Mouse (Mus musculus) T-helper 2 cell (primary cell): ENCODE results near the gene Zfp503.

Experiments
- in situ Hi-C: fragments of 300-600 bp; cut with MboI, MseI; formaldehyde crosslinking; loops from one replicate; pipeline ENCODE4 v1.15.1; 2025; ENCODE audit warnings: high pct_unique_total_duplicates

Zfp503 gene

DNA sequence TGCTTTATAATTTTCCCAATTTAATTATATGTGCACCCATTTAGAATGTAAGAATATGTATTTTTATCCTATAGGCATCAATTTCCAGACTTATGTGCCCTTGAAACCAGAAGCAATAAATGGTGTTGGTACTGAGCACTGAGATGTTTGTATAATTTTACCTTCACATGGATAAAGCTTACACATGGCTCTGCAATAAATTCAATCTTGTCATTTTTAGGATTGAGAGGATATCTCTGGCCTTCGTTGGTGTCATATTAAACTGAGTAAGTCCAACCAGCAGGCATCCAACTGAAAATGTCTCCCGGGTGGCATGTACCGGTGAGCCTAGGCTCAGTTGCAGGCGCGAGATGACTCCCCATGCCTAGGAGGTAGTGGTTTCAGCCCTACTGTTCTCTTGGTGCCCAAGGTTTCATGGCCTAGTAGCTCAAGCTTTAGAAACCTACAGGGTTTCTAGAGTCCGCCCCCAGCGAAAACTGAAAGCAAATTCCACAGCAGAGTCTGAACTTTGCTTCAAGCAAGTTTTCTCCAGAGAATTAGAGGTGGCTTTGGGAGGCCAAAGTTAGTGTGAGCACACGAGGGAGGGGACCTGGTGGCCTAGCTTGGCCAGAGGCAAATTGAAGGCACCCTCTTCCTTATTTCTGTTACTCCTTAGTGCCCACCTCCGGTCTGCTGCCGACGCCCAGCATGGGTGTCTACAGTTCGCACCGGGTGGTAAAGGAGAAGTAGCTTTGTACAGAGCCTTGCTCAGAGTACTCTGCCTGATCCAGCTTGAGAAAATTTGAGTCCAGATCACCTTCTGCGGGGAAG lies 4.1 kb upstream of the Zfp503 start:
- in situ Hi-C loops, result no loop called here

DNA sequence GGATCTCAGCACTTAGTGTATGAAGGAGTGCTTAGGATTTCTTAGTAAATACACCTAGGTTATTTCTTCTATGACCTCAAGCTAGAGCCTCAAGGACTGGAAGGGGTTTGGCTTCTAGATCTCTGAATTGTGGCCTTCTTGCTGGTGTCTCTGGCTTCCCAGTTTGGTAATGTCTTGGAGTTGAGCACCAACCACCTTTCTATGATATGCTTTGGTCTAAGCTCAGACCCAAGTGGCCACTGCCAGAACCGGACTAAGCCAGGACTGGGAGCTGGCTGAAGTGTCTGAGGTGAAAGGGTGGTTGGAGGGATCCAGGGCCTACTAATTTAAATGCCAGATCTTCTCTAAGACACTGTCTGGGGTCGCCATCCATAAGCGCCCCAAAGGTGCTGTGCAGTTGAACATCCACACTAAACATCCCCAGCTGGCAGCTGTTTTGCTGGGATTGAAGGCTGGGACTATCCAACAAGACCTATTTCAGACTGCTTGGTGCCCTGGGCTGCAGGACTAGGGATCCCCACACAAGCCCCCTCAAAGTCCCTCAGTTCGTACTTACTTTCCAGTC lies 3.0 kb upstream of the Zfp503 start:
- in situ Hi-C loops, result no loop called here

DNA sequence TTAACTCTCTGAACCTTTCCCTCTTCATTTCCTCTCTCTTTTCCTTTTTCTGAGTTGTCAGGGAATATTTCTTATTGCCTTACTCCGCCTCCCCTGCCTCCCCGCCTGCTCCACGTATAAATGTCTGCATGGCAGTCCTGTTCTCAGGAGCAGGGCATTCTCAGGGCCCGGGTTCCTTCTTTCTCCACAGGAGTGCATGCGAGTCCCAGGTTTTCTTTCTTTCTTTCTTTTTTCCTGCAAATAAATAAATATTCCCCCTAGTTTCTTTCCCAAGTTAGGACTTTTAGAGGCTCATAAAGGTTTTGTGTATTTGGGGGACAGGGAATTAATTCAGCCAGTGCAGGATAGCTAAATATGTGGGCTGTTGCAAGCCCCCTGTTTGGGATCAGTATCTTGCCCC lies 2.5 kb upstream of the Zfp503 start:
- in situ Hi-C loops, result no loop called here

DNA sequence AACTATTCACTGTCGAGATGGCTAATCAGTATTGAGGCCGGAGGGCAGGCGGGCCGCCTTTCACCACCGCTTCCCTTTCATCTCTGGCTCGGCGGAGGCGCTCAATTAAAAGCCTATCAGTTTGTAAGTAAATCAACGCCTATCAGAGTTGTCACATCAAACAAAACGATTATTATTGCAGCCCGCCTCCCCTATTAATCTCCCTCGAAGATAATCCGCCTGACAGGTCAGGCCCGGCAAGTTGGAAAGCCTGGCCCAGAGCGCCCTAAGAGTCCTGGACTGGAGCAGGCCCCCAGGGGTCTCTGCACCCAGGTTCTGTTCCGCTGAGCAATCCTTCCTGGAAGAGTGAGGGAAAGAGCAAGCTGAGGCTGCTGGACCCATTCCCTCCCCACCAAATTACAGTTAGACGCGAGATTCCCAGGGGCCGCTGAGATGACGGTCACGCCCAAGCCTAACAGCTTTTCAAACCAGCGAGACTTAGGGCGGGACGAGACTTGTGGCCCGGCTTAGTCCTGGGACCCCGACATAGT lies 1.9 kb upstream of the Zfp503 start:
- in situ Hi-C loops, result no loop called here

DNA sequence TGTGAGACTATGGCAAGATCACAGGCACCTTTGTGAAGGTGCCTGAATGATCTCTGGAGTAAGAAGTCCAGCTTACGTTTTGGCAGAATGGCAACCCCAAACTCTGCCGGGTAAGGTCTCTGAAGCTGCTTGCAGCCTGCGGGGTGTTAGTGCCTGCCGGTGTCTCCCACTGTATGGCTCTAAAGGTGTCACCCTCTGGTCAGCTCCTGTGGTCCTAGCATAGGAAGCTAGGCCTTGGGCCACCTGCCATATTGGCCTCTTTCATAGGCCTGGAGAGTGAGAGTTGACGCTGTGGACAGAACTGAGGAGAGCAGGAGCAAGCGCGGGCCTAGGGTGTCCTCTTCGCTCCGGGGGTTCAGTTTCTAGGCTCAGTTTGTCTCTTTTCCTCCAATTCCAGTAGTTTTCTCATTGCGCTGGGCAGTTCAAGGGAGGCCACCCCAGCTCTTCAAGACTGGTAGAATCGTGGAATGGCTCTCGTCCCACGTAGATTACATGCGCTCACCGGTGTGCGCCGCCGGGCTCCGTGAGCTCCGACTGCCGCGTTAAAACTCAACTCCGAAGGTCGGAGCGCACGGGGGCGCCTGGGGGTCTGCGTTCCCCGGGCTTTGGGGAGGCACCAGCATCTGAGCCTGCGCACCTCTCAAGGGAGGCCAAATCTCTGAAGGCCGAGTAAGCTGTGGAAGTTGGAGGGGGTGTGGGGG lies 1.1 kb upstream of the Zfp503 start:
- in situ Hi-C loops, result no loop called here

DNA sequence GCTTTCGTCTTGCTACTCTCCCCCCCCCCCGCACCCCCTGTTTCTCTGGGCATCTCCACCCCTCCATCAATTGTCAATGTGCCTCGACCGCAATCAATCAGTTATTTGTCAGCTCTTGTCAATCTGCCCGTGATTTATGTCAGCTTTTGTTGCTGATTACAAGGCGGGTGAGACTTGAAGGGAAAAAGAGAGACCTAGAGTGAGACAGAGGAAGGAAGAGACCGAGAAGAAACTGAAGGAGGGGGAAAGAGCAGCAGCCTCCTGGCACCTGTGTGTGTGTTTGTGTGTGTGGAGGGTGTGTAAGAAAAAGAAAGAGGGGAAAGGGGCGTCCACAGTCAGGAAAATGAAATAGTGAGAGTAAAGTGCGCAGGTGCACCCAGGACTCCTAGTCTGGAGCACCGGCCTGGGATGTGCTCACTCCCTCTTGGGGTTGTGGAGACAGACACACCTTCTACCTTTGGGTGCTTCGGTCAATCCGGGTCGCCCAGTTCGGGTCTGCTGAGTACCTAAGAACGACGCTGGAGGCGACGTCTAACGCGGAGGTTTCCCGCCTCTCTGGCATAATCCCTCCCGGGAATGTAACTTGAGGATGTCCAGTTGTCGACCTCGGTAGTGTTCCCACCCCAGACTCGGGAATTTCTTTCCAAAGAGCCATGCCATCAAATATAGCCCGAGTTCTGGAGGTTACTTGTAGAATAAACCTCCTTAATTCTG lies 667 bp downstream of the Zfp503 start:
- in situ Hi-C loops, result no loop called here

DNA sequence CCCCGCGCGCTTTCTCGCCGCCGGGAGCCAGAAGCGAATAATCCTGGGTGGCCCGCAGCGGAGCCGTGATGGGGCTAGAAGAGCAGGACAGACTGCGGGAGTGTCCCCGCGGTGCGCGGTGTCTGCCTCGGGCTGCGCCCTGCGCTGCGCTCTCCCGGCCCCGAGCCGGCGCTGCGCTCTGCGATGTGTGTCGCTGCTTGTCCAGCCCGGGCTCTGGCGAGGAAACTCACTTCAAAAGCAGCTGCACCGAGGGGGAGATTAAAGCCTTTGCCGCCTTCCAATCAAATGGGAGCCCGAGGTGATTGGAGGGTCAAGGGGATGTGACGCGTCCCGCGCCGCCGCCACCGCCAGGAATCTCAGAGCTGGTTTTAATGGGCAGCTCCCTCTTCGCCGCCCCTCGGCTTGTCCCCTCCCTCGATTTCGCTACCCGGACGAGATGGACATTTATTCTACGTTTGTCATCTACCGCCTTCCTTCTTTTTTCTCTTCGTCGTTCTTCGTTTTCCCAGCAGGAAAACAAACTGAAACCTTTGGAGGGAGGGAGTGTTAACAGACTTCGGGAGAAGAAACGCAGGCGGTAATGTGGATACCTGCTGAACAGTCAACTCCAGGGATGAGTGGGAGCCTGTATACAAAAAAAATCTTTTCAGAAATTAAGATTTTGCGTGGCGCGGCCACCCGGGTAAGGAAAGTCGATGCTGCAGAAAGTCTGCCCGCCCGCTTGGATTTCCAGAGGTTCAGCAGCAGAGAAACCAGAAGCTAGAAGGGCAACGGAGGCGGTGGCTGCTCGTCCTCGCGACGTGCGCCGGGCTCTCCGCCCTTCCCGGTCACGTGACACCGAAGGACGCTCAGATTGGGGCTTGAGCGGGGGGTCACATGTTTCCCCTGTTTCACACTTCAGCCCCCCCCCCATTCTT lies 1.5 kb downstream of the Zfp503 start:
- in situ Hi-C loops, result no loop called here

DNA sequence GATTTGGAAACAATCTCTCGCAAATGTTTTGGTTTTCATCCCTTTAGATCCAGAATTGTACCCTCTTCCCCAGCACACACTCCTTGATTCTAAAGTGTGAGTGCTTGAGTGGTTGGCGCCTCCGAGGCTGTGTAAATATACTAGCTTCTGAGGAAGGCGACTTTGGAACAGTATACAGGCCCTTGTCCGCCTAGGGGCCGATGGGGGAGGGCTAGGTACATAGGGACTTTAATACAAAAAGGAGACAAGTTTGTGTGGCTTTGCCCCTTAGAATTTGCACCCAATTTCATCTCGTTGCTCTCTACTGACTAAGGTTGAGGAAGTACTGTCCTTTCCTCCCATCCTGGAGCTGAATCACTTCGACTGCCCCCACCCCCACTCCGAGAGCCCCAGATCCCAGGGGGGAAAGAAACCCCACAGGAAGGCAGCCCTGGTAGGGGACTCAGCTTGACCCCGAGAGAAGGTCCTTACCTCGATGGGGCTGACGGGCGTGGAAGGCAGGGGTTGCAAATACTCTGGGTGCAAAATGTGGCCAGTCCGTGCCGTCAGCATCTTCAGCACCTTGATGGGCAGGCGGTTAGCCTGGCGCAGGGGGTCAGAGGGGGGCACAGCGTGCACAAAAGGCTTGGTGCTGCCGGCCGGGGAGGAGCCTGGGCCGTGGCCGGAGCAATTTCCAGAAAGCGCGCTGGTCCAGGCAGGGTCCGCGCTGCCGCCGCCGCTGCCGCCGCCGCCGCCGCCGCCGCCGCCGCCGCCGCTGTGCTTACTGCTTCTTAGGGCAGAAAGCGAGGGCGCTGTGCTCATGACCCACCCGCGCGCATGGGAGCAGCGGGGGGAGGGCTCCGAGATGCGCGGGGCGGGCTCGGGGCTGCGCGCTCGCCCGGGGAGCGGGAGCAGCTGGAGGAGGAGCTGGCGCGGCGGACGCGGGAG lies 2.4 kb downstream of the Zfp503 start:
- in situ Hi-C loops, result no loop called here

DNA sequence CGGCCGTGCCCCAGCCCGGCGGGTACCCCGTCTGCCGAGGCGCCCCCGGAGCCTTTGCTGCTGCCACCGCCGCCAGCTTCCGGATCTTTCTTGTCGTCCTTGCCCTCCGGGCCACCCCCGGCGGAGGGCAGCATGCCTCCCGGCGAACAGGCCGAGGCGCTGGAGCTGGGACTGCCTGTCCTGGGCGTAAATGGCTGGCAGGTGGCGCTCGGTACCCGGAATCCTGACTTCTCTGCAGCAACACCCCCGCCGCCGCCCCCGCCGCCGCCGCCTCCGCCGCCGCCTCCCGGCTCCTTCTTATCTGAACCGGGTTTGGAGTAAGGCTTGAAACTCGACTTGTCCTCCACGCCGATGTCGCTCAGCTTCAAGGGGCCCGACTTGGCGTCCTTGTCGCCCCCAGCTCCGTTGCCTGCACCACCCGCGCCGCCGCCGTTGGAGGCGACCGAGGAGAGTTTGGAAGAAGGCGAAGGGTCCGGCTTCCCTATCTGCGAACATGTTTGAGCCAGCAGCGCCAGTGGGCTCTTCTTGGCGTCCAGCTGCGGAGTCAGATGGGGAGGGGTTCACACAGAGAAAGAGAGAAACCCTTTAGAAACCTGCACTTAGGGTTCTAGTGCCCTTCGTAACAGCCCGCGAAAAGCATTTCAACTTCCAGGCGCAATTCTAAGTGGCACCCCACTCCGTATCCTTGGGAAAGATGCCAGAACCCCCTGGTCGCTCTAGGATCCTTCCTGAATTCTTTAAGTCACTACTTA lies 3.2 kb downstream of the Zfp503 start:
- in situ Hi-C loops, result no loop called here

DNA sequence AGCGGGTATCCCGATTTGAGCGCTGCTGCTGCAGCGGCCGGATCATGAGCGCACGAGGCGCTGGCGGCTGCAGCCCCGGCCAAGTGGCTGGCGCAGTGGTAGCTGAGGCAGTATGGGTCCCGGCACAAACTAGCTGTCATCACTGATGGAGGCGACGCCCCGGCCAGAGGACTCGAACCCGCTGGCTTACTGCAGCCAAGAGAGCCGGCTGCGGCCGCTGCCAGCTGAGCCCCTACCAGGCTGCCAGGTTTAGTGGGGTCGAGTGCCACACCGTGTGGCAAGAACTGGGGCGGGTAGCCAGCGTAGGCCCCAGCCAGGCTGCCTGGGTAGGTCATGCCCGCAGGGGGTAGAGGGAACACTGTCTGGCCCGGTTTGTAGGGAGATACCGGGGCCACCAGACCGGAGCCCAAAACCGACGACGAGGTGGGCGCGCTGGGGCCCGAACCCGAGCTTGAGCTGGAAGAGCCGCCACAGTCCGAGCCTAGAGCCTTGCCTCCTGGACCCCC lies 3.9 kb downstream of the Zfp503 start:
- in situ Hi-C loops, result no loop called here

DNA sequence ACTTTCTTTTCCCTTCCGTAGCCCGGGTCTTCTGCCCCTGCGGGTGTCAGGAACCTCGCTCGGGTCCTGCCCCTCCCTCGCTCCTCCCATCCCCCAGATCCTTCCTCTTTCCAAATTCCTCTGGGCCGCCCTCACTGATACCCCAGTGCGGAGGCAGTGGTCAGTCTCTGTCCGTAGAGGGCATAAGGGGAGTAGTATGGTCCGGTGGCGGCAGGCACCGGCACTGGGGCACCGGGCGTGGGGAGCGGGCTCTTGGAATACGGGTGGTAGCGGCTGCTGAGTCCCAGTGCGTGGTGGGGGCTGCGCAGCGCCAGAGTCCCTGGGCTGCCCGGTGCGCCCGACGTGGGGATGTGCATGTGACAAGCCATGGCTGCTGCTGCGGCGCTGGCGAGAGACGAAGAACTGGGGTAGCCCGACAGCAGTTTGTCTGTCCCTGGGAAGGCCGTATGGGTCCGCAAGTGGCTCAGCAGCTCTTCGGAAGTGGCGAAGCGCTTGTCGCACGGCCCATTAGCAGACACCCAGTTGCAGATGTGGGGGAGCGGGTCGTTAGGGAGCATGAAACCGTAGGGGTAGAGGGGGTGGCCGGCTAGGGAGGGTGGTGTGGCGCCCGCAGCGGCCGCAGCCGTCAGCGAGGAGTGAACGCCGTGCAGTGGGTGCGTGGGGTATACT lies 4.5 kb downstream of the Zfp503 start:
- in situ Hi-C loops, result no loop called here

DNA sequence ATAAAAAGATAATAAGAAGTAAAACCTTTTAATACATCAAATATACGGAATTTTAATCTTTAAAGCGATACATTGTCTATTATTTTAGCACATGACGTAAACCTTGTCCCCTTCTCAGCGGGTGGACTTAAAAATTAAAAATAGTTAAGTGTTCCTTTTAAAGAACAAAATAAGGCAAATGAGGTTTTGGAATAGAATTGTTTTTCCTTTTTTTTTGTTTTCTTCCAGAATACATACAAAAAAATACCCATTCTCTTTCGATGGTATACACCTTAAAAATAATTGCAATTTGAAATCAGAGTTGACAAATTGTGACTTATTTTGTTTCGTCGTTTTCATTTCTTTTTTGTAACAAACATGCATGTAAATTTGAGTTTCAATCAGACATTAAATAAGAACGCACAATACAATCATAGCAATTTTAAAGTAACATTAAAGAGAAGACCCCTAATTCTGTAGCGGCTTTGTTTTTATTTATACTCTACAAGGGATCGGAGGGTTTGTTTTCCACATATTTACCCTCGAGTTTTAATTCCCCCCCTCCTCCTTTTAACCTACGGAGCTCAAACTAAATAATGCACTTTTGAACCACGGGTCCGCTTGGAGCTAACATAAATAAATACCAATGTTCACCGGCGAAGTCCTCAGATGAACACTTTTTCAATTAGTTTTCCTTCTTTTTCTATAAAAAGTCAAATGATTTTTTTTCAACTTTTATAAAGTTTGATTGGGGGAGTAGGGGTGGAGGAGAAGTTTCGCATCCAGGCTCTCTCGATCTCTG lies 5.3 kb downstream of the Zfp503 start:
- in situ Hi-C loops, result no loop called here

DNA sequence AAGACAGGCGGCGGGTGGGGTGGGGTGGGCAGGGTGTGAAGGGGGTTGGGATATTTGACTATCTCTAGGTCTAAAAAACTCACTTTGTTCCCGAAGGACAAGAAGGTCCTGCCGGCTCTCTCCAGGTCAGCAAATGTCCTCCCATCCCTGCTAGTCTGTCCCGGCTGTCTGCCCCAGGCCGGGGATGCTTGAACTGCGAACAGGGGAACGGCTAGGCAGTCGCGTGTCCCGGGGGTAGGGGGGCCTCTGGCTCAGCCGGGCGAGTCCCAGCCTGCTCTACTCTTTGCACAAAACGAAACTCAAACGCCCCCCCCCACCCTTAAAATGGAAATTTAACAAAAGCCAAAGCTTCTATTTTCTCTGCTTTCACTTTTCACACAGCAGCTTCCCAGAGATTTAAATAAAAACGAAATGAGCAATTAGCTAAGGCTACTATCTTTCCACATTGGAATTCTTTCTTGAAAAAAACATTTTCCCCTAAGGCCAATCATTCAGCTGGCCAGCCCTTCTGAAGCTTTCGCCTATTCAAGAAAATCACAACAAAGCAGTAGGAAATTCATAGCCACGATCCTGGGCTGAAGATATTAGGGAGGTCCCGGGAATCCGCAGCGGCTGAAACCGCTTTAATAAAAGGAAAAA lies 6.0 kb downstream of the Zfp503 start:
- in situ Hi-C loops, result no loop called here

DNA sequence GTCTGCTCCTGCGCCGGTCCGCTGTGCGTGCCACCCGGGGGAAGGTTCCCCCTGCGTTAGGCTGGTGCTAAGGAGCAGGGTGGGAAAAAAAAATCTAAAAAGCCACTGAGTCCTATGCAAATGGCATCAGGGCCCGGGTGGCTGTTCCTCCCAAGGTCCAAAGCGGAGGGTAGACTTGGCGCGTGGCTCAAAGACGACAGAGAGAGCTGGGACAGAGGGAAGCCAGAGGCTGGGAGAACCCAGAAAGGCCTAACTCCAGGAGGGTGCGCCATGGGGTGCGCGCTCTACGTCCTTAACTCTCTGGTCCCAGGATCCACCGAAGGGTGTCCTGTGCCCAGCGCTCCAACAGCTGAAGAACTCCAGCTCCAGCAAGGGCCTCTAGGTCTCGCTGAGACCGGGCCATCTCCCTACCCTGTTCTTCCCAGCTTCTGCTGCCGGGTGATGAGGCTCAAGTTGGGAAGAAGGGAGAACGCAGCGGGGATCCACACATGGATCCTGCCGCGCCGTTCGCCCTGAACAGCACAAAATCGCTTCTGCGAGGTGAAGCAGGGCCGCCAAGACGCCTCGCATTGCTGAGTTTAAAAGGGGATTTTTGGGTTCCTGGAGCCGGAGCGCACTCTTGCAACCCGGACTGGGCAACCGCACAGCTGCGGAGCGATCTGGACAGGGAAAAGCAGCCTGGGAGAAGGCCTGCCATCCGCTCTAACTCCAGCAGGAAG lies 6.7 kb downstream of the Zfp503 start:
- in situ Hi-C loops, result no loop called here

DNA sequence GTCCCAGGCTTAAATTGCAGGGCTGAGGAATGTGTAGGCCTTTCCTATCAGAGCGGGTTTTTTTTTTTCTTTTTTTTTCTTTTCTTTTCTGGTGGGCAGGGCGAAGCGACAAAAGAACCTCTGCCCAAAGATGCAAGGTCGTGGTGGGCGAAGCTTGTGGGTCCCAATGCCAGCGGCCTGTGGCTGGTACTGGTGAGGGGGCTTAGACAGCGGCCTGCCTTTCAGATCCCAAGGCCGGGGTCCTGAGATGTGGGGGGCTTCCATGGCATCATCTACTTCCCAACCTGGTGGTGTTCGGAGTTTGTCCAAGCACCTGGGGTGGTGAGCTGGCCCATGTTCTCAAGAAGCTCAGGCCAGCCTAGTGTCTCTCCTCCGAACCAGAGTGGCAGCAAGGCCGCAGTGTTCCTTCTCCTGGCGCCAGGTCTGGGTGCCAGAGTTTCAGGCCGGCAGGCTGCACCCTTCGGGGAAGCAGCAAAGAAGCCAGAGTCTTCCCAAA lies 7.3 kb downstream of the Zfp503 start:
- in situ Hi-C loops, result no loop called here

DNA sequence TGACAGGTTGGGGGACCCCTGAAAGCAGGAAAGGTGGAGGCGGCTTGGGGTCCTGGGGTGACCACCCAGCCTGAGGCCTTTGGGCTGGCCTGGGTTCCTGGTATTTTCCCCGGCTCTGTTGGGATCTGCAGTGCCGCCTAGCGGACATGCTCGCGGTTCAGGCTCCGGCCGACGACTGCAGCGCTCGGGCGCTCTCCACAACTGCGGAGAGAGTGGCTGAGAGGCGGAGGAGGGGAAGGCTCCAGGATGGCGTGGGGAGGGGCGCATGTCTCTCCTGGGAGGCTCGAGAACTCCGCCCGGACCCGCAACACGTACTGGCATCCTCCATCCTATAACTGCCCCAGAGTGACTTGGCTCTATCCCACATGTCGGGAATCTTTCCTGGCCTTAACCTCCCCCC lies 7.9 kb downstream of the Zfp503 start:
- in situ Hi-C loops, result no loop called here
